Mouse (Mus musculus) C2C12 (cell line): ENCODE measurements around the gene Thada.

Experiments used
- CEBPB ChIP-seq: IDR thresholded peaks from one replicate; pipeline ENCODE4 v1.6.1; 2011; ENCODE audit warnings: low read depth, mild to moderate bottlenecking, control low read depth, moderate library complexity
- CTCF ChIP-seq: IDR thresholded peaks from one replicate; pipeline ENCODE4 v1.5.1; 2011; ENCODE audit not compliant: control insufficient read depth, insufficient read depth, insufficient read length
- MAX ChIP-seq: IDR thresholded peaks from one replicate; pipeline ENCODE4 v1.6.1; 2011; ENCODE audit warnings: mild to moderate bottlenecking, control low read depth
- MYOD1 ChIP-seq: IDR thresholded peaks from one replicate; pipeline ENCODE4 v1.6.1; 2011; ENCODE audit warnings: low read depth; ENCODE audit not compliant: control insufficient read depth, insufficient read length
- MYOG ChIP-seq: IDR thresholded peaks from one replicate; pipeline ENCODE4 v1.6.1; 2011; ENCODE audit not compliant: control insufficient read depth, insufficient read length; ENCODE audit errors: extremely low read depth
- USF1 ChIP-seq: IDR thresholded peaks from one replicate; pipeline ENCODE4 v1.6.1; 2011; ENCODE audit warnings: low read depth, mild to moderate bottlenecking, control low read depth, moderate library complexity

- no peak for TF ChIP-seq CTCF
- TF ChIP-seq CEBPB, result no peak
- no peak for TF ChIP-seq MYOD1
- no peak for TF ChIP-seq MYOG
- TF ChIP-seq MAX, result no peak
- no peak for TF ChIP-seq USF1
Measured at GRCm38 (mm10) chr17:84415936-84416335, 50.1 kb downstream of the Thada start.
